Mouse (Mus musculus) right cerebral cortex, adult 2 months (tissue): ENCODE data around the gene Nuak1.
"Not testable (repeated sequence)": the region's sequence is repeated elsewhere in the genome, so short reads cannot be mapped to it uniquely, and the experiment has no call there.

Experiments
- DNase-seq, 2 experiments: peaks; one replicate each; pipeline ENCODE4 v3.0.0; 2021 to 2022; ENCODE audit warnings: low spot score in 2 of 2

The Nuak1 gene

GRCm38 (mm10) chr10:84440541-84441433, at the start of gene Nuak1:
Nuak1 (minus strand) TSS chr10:84440597.
- peak; percentile 78 to 90 for DNase-seq

GRCm38 (mm10) chr10:84490115-84490514, 49.7 kb upstream of the Nuak1 start:
- no peak for DNase-seq

- DNase-seq: peak; percentile 40 to 45
These were observed 47.9 kb upstream of the Nuak1 start for GRCm38 (mm10) chr10:84488315-84488714.

- no peak for DNase-seq
These were observed 44.3 kb upstream of the Nuak1 start for GRCm38 (mm10) chr10:84484661-84485060.

GRCm38 (mm10) chr10:84483553-84483952, 43.2 kb upstream of the Nuak1 start:
- DNase-seq: no peak

GRCm38 (mm10) chr10:84483069-84483468, 42.7 kb upstream of the Nuak1 start:
- DNase-seq: no peak

GRCm38 (mm10) chr10:84482418-84482817, 42.0 kb upstream of the Nuak1 start:
- DNase-seq: not testable (repeated sequence)

GRCm38 (mm10) chr10:84481327-84481671, 40.9 kb upstream of the Nuak1 start:
- DNase-seq: no peak

- no peak for DNase-seq
These were observed 40.4 kb upstream of the Nuak1 start for GRCm38 (mm10) chr10:84480667-84481326.

GRCm38 (mm10) chr10:84480146-84480545, 39.7 kb upstream of the Nuak1 start:
- no peak for DNase-seq

GRCm38 (mm10) chr10:84477613-84478076, 37.2 kb upstream of the Nuak1 start:
- DNase-seq: no peak

- DNase-seq: no peak
These were observed 36.7 kb upstream of the Nuak1 start for GRCm38 (mm10) chr10:84477045-84477612.

- DNase-seq: no peak
These were observed 27.3 kb upstream of the Nuak1 start for GRCm38 (mm10) chr10:84467555-84468164.

- DNase-seq: no peak
These were observed 25.1 kb upstream of the Nuak1 start for GRCm38 (mm10) chr10:84465511-84465910.

- DNase-seq: no peak
These were observed 20.2 kb upstream of the Nuak1 start for GRCm38 (mm10) chr10:84460420-84461101.

- DNase-seq: no peak
These were observed 17.7 kb upstream of the Nuak1 start for GRCm38 (mm10) chr10:84458094-84458493.

GRCm38 (mm10) chr10:84457539-84457938, 17.1 kb upstream of the Nuak1 start:
- DNase-seq: no peak

GRCm38 (mm10) chr10:84456632-84457320, 16.4 kb upstream of the Nuak1 start:
- DNase-seq: no peak

- DNase-seq: no peak
These were observed 11.5 kb upstream of the Nuak1 start for GRCm38 (mm10) chr10:84451883-84452282.

GRCm38 (mm10) chr10:84450654-84451053, 10.3 kb upstream of the Nuak1 start:
- DNase-seq: peak; percentile 90 to 94

GRCm38 (mm10) chr10:84449733-84450132, 9.3 kb upstream of the Nuak1 start:
- no peak for DNase-seq
